8 mouse cellular contexts compared by ENCODE assay signal in the genomic region with DNA sequence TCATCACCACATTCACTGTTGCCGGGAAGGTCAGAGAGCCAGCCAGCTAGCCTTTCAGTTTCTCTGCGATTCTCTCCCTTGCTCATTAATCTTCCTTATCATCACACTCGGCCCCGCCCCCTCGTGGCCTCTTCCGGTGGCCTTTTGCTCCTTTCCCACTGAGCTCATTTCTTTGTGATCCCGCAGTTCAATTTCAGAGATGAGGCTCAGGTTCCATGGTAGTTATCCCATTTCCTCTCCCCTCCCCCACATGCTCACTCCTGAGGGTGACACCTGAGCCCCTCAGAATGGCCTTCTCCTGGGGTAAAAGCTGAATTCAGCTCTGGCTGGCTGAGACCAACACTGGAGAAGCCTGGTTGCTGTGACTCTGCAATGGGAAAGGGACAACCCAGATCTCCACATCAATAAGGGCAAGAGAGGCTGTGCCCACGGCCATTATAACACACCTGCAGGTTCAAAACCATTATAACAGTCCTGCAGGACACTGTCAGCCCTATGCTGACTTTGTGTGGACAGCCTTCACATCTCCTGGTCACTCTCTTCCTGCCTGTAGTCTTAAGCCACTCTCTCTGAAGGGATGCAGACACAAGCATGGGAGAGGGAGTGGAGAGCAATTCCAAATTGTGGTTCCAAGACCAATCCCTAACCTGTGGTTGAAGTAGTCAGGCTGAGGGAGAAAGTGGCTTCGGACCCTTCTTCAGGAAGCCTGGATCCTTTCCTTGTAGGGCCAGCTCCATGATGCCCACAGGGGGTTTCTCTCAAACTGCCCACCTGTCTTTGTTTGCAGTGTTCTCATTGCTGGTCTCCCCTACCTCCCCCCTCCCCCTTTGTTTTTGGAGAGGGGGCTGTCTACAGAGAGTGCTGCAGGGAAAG. TPM values are rescaled to one million over a fixed set of nuclear protein-coding genes. Genes with fewer than 3 reads are reported as not detected.
A peak's percentile ranks its signal among the peaks of the same experiment; 100 is the strongest.
DNase-seq lines count a peak whose midpoint lies in the region; ATAC-seq and TF ChIP-seq lines count a peak whose summit lies in the region.

No protein-coding gene starts in this region.

- peaks cover 11% of the 10 kb centered on the region for H3K4me1 ChIP-seq in ES-Bruce4 (ENCODE audit: control insufficient read depth, insufficient read depth, low read length)
- peaks cover 67% of the 10 kb centered on the region for H3K4me1 ChIP-seq in hindbrain, embryonic 10.5 days (replicated peaks)
- H3K4me1 ChIP-seq in neural tube, embryonic 14.5 days (ENCODE audit: control insufficient read depth, insufficient read depth, low read length) = peaks cover 24% of the 10 kb centered on the region

- no peak for TF ChIP-seq EP300 in ES-Bruce4 (IDR thresholded peaks at IDR 0.05; ENCODE audit: insufficient read depth, low read depth, low read length)

- intact Hi-C loops in left cerebral cortex, adult 2 months (cut with DNase I) = no loop called here

- ATAC-seq in neural tube, embryonic 14.5 days (ENCODE audit: low read depth) = no peak

- no peak for TF ChIP-seq POLR2A in ES-Bruce4 (IDR thresholded peaks at IDR 0.05; ENCODE audit: insufficient read depth, low read length)

- WGBS in hindbrain, embryonic 10.5 days = 2% methylated on average over 9 of the region's 9 CpGs
- WGBS in neural tube, embryonic 14.5 days = 4% methylated on average over 9 of the region's 9 CpGs

- H3K27me3 ChIP-seq in ES-Bruce4 (ENCODE audit: control insufficient read depth, insufficient read depth, low read length, poor library complexity, severe bottlenecking) = no peaks in the 10 kb centered on the region
- H3K27me3 ChIP-seq in hindbrain, embryonic 10.5 days (ENCODE audit: insufficient read depth, poor library complexity, severe bottlenecking) = no peaks in the 10 kb centered on the region
- H3K27me3 ChIP-seq in neural tube, embryonic 14.5 days (ENCODE audit: control insufficient read depth, insufficient read depth, low read length) = no peaks in the 10 kb centered on the region

- no peaks in the 10 kb centered on the region for H3K9me3 ChIP-seq in ES-Bruce4 (replicated peaks; ENCODE audit: control insufficient read depth, insufficient read depth, low read length, poor library complexity, severe bottlenecking)
- no peaks in the 10 kb centered on the region for H3K9me3 ChIP-seq in hindbrain, embryonic 10.5 days
- H3K9me3 ChIP-seq in neural tube, embryonic 14.5 days (ENCODE audit: control insufficient read depth, low read length) = no peaks in the 10 kb centered on the region

- DNase-seq in adrenal gland, postnatal 14 days = peak; percentile 89
- peak; percentile 78 for DNase-seq in hindbrain, embryonic 10.5 days (ENCODE audit: low spot score)
- peak; percentile 58 for DNase-seq in liver
- no peak for DNase-seq in gastrocnemius, postnatal 4 days (ENCODE audit: low spot score in 2 of 2)
- no peak for DNase-seq in left cerebral cortex, adult 2 months (ENCODE audit: extremely low spot score in 1 of 2, low spot score in 2 of 2)
- no peak for DNase-seq in spleen, postnatal 4 days (ENCODE audit: low spot score in 2 of 2)

- peak overlapping the region; percentile 38; the same call in 1 of the 2 replicates for H3K4me2 ChIP-seq in neural tube, embryonic 14.5 days (ENCODE audit: low read depth, low read length)

- H3K4me3 ChIP-seq in ES-Bruce4 (ENCODE audit: low read depth, low read length) = no peak overlapping the region
- H3K4me3 ChIP-seq in hindbrain, embryonic 10.5 days = peak overlapping the region; percentile 44
- H3K4me3 ChIP-seq in neural tube, embryonic 14.5 days (ENCODE audit: low read depth, low read length) = no peak overlapping the region
- H3K4me3 ChIP-seq in left cerebral cortex, adult 2 months = no peak overlapping the region

- H3K36me3 ChIP-seq in ES-Bruce4 (ENCODE audit: control insufficient read depth, insufficient read depth, low read length, poor library complexity, severe bottlenecking) = no peaks in the 10 kb centered on the region
- H3K36me3 ChIP-seq in hindbrain, embryonic 10.5 days = peaks cover 9% of the 10 kb centered on the region; the same call in 1 of the 2 replicates
- no peaks in the 10 kb centered on the region for H3K36me3 ChIP-seq in neural tube, embryonic 14.5 days (ENCODE audit: control insufficient read depth, insufficient read depth, low read length)

- no peak for TF ChIP-seq CTCF in ES-Bruce4 (IDR thresholded peaks at IDR 0.05; ENCODE audit: low read depth, low read length)
- no peak for TF ChIP-seq CTCF in left cerebral cortex, adult 2 months (IDR thresholded peaks at IDR 0.05)

- H3K27ac ChIP-seq in ES-Bruce4 (ENCODE audit: insufficient read depth, low read length) = peak overlapping the region; percentile 42
- peak overlapping the region; percentile 91 for H3K27ac ChIP-seq in hindbrain, embryonic 10.5 days
- peak overlapping the region; percentile 78 for H3K27ac ChIP-seq in neural tube, embryonic 14.5 days (ENCODE audit: low read depth, low read length)
- no peak overlapping the region for H3K27ac ChIP-seq in left cerebral cortex, adult 2 months

- no peak overlapping the region for H3K9ac ChIP-seq in ES-Bruce4 (ENCODE audit: low read depth, poor library complexity, severe bottlenecking)
- H3K9ac ChIP-seq in neural tube, embryonic 14.5 days (replicated peaks; ENCODE audit: low read depth, low read length) = no peak overlapping the region; the same call in 1 of the 2 replicates

RNA-seq across cellular contexts. Expression of a gene that starts 18.7 kb away (rescaled TPM):
- 4.6 and 6.4 TPM in 2 replicates for polyA plus RNA-seq in ES-Bruce4 (2011; ENCODE audit: insufficient read depth, insufficient read length, low read depth, missing spikeins)
- 28.7 and 31.7 TPM in 2 replicates for total RNA-seq in adrenal gland, postnatal 14 days (2021)
- 12.6 and 15.0 TPM in 2 replicates for polyA plus RNA-seq in hindbrain, embryonic 10.5 days (2016; fragmentation: Nextera tagmentation; extraction: Ambion mirVana)
- polyA plus RNA-seq in neural tube, embryonic 14.5 days (2014; fragmentation: Nextera tagmentation; extraction: Ambion mirVana) = 10.1 and 10.5 TPM in 2 replicates
- total RNA-seq in gastrocnemius, postnatal 4 days (2021) = 10 to 100 TPM; 29.1 to 31.3 TPM
- total RNA-seq in left cerebral cortex, adult 2 months (2021) = 10 to 100 TPM; 20.0 to 24.9 TPM

RNA-seq across cellular contexts. Expression of a gene that starts 18.9 kb away (rescaled TPM):
- polyA plus RNA-seq in ES-Bruce4 (2011; ENCODE audit: insufficient read depth, insufficient read length, low read depth, missing spikeins) = 12.6 and 19.3 TPM in 2 replicates
- 26.6 and 35.7 TPM in 2 replicates for total RNA-seq in adrenal gland, postnatal 14 days (2021)
- 36.1 and 47.3 TPM in 2 replicates for polyA plus RNA-seq in hindbrain, embryonic 10.5 days (2016; fragmentation: Nextera tagmentation; extraction: Ambion mirVana)
- 25.9 and 27.4 TPM in 2 replicates for polyA plus RNA-seq in neural tube, embryonic 14.5 days (2014; fragmentation: Nextera tagmentation; extraction: Ambion mirVana)
- 10 to 100 TPM; 24.2 to 26.0 TPM for total RNA-seq in gastrocnemius, postnatal 4 days (2021)
- total RNA-seq in left cerebral cortex, adult 2 months (2021) = 10 to 100 TPM; 21.5 to 28.4 TPM

RNA-seq across cellular contexts. Expression of a gene that starts 55.3 kb away (rescaled TPM):
- 1.5 and 1.9 TPM in 2 replicates for polyA plus RNA-seq in ES-Bruce4 (2011; ENCODE audit: insufficient read depth, insufficient read length, low read depth, missing spikeins)
- total RNA-seq in adrenal gland, postnatal 14 days (2021) = 3.8 and 5.1 TPM in 2 replicates
- 6.2 and 6.5 TPM in 2 replicates for polyA plus RNA-seq in hindbrain, embryonic 10.5 days (2016; fragmentation: Nextera tagmentation; extraction: Ambion mirVana)
- polyA plus RNA-seq in neural tube, embryonic 14.5 days (2014; fragmentation: Nextera tagmentation; extraction: Ambion mirVana) = 25.1 and 25.8 TPM in 2 replicates
- total RNA-seq in gastrocnemius, postnatal 4 days (2021) = 1 to 10 TPM; 3.6 to 4.7 TPM
- total RNA-seq in left cerebral cortex, adult 2 months (2021) = 10 to 100 TPM; 17.1 to 18.7 TPM

Comparison
In these comparisons a context has a peak if more than half of its experiments do, and no peak if none do; other contexts are left out.
1. DNase-seq: peak in adrenal gland, postnatal 14 days (single experiment), hindbrain, embryonic 10.5 days (single experiment) and liver (single experiment); none in gastrocnemius, postnatal 4 days (0 of 2), left cerebral cortex, adult 2 months (0 of 2) and spleen, postnatal 4 days (0 of 2).